Mouse (Mus musculus) embryonic facial prominence, embryonic 10.5 days (tissue): ENCODE measurements around the gene AI481877. TPM values are rescaled to one million over a fixed set of nuclear protein-coding genes. Genes with fewer than 3 reads are reported as not detected.
A peak's percentile ranks its signal among the peaks of the same experiment; 100 is the strongest.
"Not testable (repeated sequence)": the region's sequence is repeated elsewhere in the genome, so short reads cannot be mapped to it uniquely, and the experiment has no call there.

Experiments used
- DNase-seq: peaks from one replicate; pipeline ENCODE4 v3.0.0-alpha.2; 2017; ENCODE audit warnings: low spot score
- H3K27ac ChIP-seq: fragments of 300-500 bp; sonication (generic); replicated peaks from 2 replicates; pipeline ENCODE4 v1.5.1; 2016; ENCODE audit warnings: mild to moderate bottlenecking
- H3K27me3 ChIP-seq: fragments of 300-500 bp; sonication (generic); replicated peaks from 2 replicates; pipeline ENCODE4 v1.6.1; 2016; ENCODE audit warnings: low read depth, mild to moderate bottlenecking; ENCODE audit not compliant: poor library complexity, severe bottlenecking
- H3K36me3 ChIP-seq: fragments of 300-500 bp; sonication (generic); replicated peaks from 2 replicates; pipeline ENCODE4 v1.6.1; 2016; ENCODE audit warnings: mild to moderate bottlenecking, moderate library complexity
- H3K4me1 ChIP-seq: fragments of 300-500 bp; sonication (generic); 2 replicates; pipeline ENCODE4 v1.6.1; 2016
- H3K4me3 ChIP-seq: fragments of 300-500 bp; sonication (generic); 2 replicates; pipeline ENCODE4 v1.5.1; 2016; ENCODE audit warnings: mild to moderate bottlenecking, moderate library complexity
- H3K9me3 ChIP-seq: fragments of 300-500 bp; sonication (generic); 2 replicates; pipeline ENCODE4 v1.6.1; 2016; ENCODE audit warnings: mild to moderate bottlenecking
- WGBS: fragments of 180-500 bp; shearing (Covaris S2); methylation state at CpG from one replicate; pipeline ENCODE4 v1.1.7; 2016; 5-methylcytosine and 5-hydroxymethylcytosine counted together
- polyA plus RNA-seq: library from polyadenylated mRNA; unstranded; fragments of >200 nt; fragmentation: Nextera tagmentation; extraction: Ambion mirVana; gene quantifications from 2 replicates; pipeline ENCODE4 v1.2.1, GENCODE M21; 2016

Gene AI481877
- 0.03 TPM in 1 of 2 replicates, not detected in the other for polyA plus RNA-seq

DNA sequence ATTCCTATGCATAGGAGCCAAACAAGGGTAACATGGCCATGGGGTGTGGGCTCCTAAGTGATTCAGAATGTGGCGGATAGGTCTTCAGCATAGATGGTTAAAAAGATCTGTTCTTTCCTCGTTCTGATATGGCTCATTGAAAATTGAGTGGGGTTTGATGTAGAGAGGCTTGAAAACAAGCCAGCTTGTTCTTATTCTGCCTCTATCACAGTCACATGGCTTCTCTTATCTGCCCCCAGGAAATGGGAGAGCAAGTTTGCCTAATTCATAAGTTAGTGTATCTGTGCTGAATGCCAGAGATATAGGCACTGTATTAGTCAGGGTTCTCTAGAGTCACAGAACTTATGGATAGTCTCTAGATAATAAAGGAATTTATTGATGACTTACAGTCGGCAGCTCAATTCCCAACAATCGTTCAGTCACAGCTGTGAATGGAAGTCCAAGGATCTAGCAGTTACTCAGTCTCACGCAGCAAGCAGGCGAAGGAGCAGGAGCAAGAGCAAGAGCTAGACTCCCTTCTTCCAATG, at the start of gene AI481877:
TSS of gene AI481877 (minus strand) at position 477 of the 527 bp plus-strand sequence.
- DNase-seq, H3K27ac ChIP-seq, H3K4me1 ChIP-seq, H3K9me3 ChIP-seq, H3K27me3 ChIP-seq, H3K4me3 ChIP-seq, H3K36me3 ChIP-seq: not testable (repeated sequence)
- 91% methylated on average over 4 of the region's 6 CpGs for WGBS

DNA sequence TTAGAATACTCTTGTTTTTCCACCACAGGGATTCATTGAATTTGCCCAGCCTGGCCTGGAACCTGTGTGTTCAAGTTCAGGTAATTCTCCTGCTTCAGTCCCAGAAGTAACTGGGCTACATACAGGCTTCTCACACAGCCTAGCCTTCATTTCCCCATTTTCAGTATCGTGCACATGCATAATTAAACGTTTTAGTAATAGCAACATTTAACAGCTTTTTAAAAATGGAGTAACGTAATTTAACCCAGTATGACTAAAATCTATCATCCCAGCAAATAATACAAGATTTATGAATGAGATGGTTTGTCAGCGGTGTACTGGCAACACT, 49.7 kb upstream of the AI481877 start:
- Histone ChIP-seq H3K36me3 (peaks cover 4% of the 10 kb centered on the region; the same call in 1 of the 2 replicates), H3K4me3 (peak overlapping the region; percentile 87), H3K27me3 (no peaks in the 10 kb centered on the region), H3K9me3 (no peaks in the 10 kb centered on the region), H3K4me1 (peaks cover 12% of the 10 kb centered on the region), H3K27ac (peak overlapping the region; percentile 96)
- no peak for DNase-seq
- 38% methylated on average over 4 of the region's 4 CpGs for WGBS

DNA sequence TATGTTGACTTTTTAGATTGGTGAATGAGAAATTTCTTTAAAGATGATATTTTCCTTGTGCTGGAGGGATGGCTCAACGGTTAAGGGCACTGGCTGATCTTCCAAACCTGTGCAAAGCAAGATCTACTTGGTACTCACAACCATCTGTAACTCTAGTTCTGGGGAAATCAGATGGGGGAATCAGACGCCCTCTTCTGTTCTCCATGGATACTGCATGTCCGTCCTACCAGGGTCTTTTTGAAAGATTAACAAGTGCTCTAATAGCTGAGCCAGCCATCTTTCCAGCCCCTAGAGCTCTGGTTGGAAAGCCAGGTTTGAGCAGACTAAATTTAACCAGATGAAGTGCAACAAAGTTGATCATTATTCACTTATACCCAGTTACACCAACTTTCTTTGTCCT, 48.5 kb upstream of the AI481877 start:
- DNase-seq, result peak; percentile 59
- H3K4me1 ChIP-seq, result peaks cover 12% of the 10 kb centered on the region
- 19% methylated on average over 3 of the region's 3 CpGs for WGBS
- no peaks in the 10 kb centered on the region for H3K27me3 ChIP-seq
- no peak overlapping the region for H3K27ac ChIP-seq
- no peak overlapping the region for H3K4me3 ChIP-seq
- H3K36me3 ChIP-seq, result peaks cover 4% of the 10 kb centered on the region; the same call in 1 of the 2 replicates
- no peaks in the 10 kb centered on the region for H3K9me3 ChIP-seq

DNA sequence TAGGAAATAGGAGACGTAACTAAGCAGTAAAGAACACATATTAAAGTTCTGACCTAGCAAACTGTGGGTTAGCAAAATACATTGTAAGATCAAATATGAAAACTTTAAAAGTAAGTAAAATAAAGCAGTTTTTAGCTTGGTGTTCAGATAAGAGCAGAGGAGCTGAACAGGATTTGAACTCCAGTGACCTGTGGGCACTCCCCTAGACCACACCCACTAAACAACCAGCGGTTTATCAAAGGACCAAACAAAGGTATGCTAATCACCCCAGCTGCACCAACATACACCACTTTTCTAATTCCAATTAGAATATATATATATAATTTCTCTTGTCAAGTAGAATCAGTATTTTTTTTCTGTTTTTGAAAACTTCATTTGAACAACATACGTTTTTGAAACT, 46.9 kb upstream of the AI481877 start:
- DNase-seq, result no peak
- WGBS, result 67% methylated on average over 3 of the region's 3 CpGs
- H3K4me1 ChIP-seq, result peaks cover 8% of the 10 kb centered on the region
- no peaks in the 10 kb centered on the region for H3K36me3 ChIP-seq
- no peak overlapping the region for H3K27ac ChIP-seq
- H3K9me3 ChIP-seq, result no peaks in the 10 kb centered on the region
- H3K4me3 ChIP-seq, result no peak overlapping the region
- no peaks in the 10 kb centered on the region for H3K27me3 ChIP-seq

DNA sequence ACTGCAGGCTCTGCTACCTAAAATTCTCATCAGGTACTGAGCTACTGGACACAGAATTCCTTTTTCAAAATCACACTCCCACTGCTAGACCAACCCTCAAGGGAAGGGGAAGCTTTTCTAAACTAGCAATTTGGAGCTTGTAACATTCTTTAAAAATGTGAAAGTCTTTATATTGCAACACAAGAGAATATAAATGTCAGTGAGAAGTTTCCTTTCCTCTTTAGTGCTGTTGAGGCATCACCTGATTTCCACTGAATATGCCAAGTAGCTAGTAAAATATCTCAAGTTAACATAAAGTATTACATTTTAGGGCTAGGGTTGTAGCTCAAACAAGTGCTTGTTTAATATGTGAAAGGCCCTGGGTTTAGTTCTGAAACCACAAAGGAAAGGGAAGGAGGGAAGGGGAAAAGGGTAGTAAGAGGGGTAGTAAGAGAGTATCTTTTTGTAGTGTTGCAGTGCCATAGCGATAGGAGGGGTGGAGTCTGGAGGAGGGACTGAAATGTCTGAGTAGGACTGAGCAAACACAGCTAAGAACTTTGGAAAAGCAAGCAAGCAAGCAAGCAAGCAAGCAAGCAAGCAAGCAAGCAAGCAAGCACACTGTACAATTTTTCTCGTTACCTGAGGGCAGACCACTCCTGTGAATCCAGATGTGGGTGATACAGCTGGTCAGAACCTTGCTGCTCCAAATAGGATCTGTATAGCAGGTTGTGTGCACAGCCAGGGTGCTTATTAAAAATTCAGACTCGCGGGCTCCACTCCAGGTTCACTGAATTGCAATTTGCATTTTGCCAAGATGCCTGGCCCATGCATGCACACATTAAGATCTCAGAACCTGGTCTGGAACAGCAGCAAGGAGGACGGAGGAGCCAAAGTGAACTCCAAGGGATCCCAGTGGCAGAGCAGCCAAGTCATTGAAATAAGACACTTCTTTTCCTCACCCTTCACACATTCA, 42.8 kb upstream of the AI481877 start:
- no peaks in the 10 kb centered on the region for H3K4me1 ChIP-seq
- WGBS, result 54% methylated on average over 5 of the region's 5 CpGs
- DNase-seq, result no peak

DNA sequence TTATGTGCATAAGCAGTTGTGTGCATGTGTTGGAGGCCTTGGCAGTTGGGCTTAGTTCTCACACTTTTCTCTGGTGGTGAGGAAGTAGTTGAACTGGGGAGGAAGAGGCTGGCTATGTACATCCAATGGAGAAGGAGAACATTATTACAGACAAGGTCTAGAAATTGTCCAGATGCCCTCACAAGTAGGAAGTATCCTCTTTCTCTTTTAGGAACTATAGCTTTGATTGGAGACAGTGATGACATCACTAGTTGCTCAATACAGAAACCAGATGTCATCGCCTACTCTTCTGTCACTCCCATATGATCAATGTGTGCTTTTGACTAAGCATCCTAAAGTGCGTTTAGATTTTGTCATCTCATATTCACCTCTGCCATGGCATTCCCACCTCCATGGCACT, 38.8 kb upstream of the AI481877 start:
- Histone ChIP-seq H3K36me3 (no peaks in the 10 kb centered on the region), H3K4me1 (peaks cover 4% of the 10 kb centered on the region; the same call in 1 of the 2 replicates), H3K4me3 (no peak overlapping the region), H3K27ac (no peak overlapping the region), H3K27me3 (no peaks in the 10 kb centered on the region), H3K9me3 (no peaks in the 10 kb centered on the region)
- DNase-seq, result no peak
- WGBS, result 95% methylated on average over 2 of the region's 2 CpGs

More for the DNA sequence above, 42.8 kb upstream of the AI481877 start:
- Histone ChIP-seq H3K27me3 (no peaks in the 10 kb centered on the region), H3K36me3 (no peaks in the 10 kb centered on the region), H3K27ac (no peak overlapping the region), H3K9me3 (no peaks in the 10 kb centered on the region), H3K4me3 (no peak overlapping the region)

DNA sequence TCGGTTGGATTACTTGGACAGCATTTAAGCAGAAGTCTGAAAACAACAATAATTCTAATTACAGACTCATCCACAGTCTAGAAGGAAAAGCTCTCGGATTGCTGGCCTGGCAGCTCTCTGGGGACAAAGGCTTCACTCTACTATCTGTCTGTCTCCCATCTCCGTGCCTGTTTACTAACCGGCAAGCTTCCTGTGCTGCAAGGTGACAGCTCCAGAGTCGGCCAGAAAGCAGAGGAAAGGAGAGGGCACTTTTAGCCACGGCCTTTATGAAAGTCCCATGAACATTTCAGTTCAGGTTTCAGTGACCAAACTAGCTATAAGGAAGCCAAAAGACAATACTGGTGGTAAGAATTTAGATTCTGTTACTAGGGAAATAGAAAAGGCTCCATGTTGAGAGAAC, 37.1 kb upstream of the AI481877 start:
- Histone ChIP-seq H3K4me3 (no peak overlapping the region), H3K36me3 (no peaks in the 10 kb centered on the region), H3K4me1 (peaks cover 4% of the 10 kb centered on the region; the same call in 1 of the 2 replicates), H3K27ac (no peak overlapping the region), H3K9me3 (no peaks in the 10 kb centered on the region), H3K27me3 (no peaks in the 10 kb centered on the region)
- WGBS, result 48% methylated on average over 6 of the region's 6 CpGs
- DNase-seq, result no peak

DNA sequence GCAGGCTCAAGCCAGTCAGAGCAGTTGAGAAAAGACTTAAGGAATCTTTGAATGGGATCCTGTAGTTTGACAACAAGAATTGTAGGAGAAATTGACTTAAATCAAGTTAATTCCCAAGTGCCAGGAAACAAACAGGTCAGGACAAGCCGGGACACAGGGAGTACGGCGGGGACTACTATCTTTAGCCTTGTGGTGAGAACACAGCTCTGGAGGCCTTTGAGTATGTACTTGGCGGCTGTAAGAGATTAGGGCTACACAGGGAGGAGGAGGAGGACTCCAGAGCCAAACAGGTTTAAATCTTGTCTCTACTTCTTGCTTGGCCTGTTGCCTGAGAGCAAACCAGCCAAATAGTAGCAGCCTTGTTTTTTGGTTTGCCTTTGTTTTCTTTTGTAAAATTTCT, 36.2 kb upstream of the AI481877 start:
- WGBS, result 69% methylated on average over 4 of the region's 4 CpGs
- H3K4me3 ChIP-seq, result no peak overlapping the region
- H3K27me3 ChIP-seq, result no peaks in the 10 kb centered on the region
- no peaks in the 10 kb centered on the region for H3K36me3 ChIP-seq
- no peak overlapping the region for H3K27ac ChIP-seq
- no peaks in the 10 kb centered on the region for H3K9me3 ChIP-seq
- no peak for DNase-seq
- H3K4me1 ChIP-seq, result peaks cover 4% of the 10 kb centered on the region; the same call in 1 of the 2 replicates

DNA sequence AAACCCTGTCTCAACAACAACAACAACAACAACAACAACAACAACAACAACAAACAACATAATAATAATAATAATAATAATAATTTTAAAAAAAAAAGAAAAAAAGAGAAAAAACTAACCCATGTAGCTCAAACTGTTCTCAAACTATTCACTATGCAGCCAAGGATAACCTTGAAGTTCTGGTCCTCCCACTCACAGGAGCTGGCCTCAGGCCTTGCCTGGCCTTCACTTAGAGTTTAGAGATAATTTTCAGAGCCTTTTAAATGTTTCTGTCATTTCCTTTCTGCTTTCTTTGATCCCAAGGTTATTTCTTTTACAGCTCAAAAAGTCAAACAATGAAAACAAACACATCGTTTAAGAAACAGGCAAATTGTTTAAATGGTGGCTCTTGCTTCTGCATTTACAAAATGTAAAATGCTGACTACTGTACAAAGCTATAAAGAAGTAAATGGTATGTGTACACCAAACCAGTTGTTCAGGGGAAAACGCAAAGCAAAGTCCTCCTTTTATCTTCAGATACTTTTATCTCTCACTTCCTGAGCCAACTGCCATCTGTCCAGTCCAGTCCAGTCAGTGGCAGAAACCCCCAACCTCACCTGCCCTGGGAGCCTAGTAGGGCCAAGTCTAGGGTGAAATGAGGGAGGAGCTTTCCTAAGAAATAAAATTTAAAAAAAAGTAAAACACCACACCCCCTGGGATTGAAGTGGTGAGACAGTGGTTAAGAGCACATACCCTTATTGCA, 34.6 kb upstream of the AI481877 start:
- H3K4me1 ChIP-seq, result peaks cover 4% of the 10 kb centered on the region; the same call in 1 of the 2 replicates
- WGBS, result 80% methylated on average over 2 of the region's 2 CpGs
- H3K27ac ChIP-seq, result no peak overlapping the region
- H3K4me3 ChIP-seq, result no peak overlapping the region
- no peaks in the 10 kb centered on the region for H3K27me3 ChIP-seq
- H3K36me3 ChIP-seq, result no peaks in the 10 kb centered on the region
- no peaks in the 10 kb centered on the region for H3K9me3 ChIP-seq
- no peak for DNase-seq

DNA sequence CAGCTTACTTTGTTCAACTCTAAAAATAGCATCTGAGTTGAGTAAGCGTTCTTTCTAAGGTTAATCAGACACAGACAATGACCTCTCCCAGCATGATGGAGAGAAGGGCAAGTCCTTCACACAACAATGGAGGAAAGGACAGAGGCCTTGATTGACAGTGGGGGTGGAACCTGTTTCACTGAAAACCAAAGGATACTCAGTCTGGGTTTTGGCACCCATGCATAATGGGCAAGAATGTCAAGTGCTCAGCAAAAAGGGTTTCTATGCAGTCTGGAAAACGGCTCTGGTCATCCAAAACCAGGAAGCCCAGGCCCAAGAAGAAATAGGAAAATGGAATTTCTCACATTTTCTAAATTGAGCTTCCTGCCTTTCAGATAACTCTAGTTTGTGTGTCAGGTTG, 33.8 kb upstream of the AI481877 start:
- Histone ChIP-seq H3K4me3 (no peak overlapping the region), H3K27me3 (no peaks in the 10 kb centered on the region), H3K4me1 (peaks cover 4% of the 10 kb centered on the region; the same call in 1 of the 2 replicates), H3K36me3 (no peaks in the 10 kb centered on the region), H3K9me3 (no peaks in the 10 kb centered on the region), H3K27ac (no peak overlapping the region)
- 48% methylated on average over 2 of the region's 2 CpGs for WGBS
- DNase-seq, result no peak

DNA sequence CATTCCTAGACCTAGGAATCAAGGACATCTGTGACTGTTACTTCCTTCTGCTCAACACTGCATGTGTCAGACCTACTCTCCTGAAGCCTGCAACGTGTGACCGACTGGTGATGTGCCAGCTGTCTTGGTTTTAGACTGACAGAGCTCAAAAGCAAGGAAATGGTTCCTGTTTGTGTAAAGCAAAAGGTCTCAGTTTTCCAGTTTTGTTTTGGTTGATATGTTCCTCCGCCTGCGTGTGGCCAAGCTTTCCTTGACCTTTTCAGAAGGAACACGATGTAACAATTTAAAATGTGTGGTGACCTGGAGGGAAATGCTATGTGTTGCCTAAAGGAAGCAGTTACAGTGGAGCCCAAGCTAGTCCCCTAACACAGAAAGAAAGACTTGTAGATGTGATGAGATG, 31.2 kb upstream of the AI481877 start:
- 75% methylated on average over 5 of the region's 5 CpGs for WGBS
- no peak for DNase-seq

DNA sequence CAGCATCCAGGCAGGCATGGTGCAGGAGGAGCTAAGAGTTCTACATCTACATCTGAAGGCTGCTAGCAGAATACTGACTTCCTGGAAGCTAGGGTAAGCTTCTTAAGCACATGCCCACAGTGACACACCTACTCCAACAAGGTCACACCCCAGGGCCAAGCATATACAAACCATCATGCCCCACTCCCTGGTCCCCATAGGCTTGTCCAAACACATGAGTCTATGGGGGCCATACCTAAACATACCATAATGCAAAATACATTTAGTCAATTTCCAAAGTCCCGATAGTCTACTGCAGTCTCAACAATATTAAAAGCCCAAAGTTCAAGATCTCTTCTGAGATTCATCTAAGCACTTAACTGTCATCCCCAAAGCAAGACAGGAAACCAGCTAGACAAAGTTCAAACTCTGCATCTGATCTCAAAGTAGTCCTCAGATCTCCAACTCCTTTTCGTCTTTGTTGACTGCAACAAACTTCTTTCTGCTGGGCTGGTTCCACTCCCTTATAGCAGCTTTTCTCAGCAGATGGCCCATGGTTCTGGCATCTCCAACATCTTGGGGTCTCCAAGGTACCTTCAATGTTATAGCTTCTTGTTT, 28.6 kb upstream of the AI481877 start:
- 95% methylated on average over 2 of the region's 2 CpGs for WGBS
- Histone ChIP-seq H3K9me3 (no peaks in the 10 kb centered on the region), H3K4me3 (no peak overlapping the region), H3K27ac (no peak overlapping the region), H3K27me3 (no peaks in the 10 kb centered on the region), H3K36me3 (no peaks in the 10 kb centered on the region), H3K4me1 (no peaks in the 10 kb centered on the region)
- DNase-seq, result no peak

More for the DNA sequence above, 31.2 kb upstream of the AI481877 start:
- H3K9me3 ChIP-seq, result no peaks in the 10 kb centered on the region
- H3K4me1 ChIP-seq, result peaks cover 4% of the 10 kb centered on the region; the same call in 1 of the 2 replicates
- no peak overlapping the region for H3K4me3 ChIP-seq
- H3K27me3 ChIP-seq, result no peaks in the 10 kb centered on the region
- H3K36me3 ChIP-seq, result no peaks in the 10 kb centered on the region
- H3K27ac ChIP-seq, result no peak overlapping the region
